Mouse (Mus musculus): Measurements from ENCODE around the gene Trap1. TPM values are rescaled to one million over a fixed set of nuclear protein-coding genes. Genes with fewer than 3 reads are reported as not detected.
A peak's percentile ranks its signal among the peaks of the same experiment; 100 is the strongest.

Trap1 gene
- polyA plus RNA-seq, 1 experiment from 2014 or later, result 131 TPM

- Histone ChIP-seq H3K9me3 (ENCODE audit: control insufficient read depth, low read length) (no peaks in the 10 kb centered on the region), H3K4me1 (ENCODE audit: control insufficient read depth, insufficient read depth, low read length) (no peaks in the 10 kb centered on the region)
- ATAC-seq, result peak; percentile 26; the same call in 1 of the 2 replicates
Measured at GRCm38 (mm10) chr16:4044093-4044492, 33.5 kb downstream of the Trap1 start.

GRCm38 (mm10) chr16:4041646-4042045, 36.0 kb downstream of the Trap1 start:
- Histone ChIP-seq H3K4me3 (ENCODE audit: low read length) (no peak overlapping the region), H3K9me3 (ENCODE audit: control insufficient read depth, low read length) (no peaks in the 10 kb centered on the region), H3K36me3 (ENCODE audit: control insufficient read depth, insufficient read depth, low read length) (peaks cover 16% of the 10 kb centered on the region; the same call in 1 of the 2 replicates), H3K27ac (ENCODE audit: low read length) (no peak overlapping the region), H3K4me2 (ENCODE audit: low read depth, low read length) (no peak overlapping the region), H3K4me1 (ENCODE audit: control insufficient read depth, insufficient read depth, low read length) (no peaks in the 10 kb centered on the region), H3K9ac (ENCODE audit: low read depth, low read length) (no peak overlapping the region), H3K27me3 (replicated peaks; ENCODE audit: control insufficient read depth, insufficient read depth, low read length) (no peaks in the 10 kb centered on the region)
- ATAC-seq, result no peak
- WGBS, result 95% methylated on average over 4 of the region's 4 CpGs

More at GRCm38 (mm10) chr16:4044093-4044492, 33.5 kb downstream of the Trap1 start:
- H3K4me3 ChIP-seq (ENCODE audit: low read length), result no peak overlapping the region
- H3K27me3 ChIP-seq (replicated peaks; ENCODE audit: control insufficient read depth, insufficient read depth, low read length), result no peaks in the 10 kb centered on the region
- H3K27ac ChIP-seq (ENCODE audit: low read length), result no peak overlapping the region
- H3K4me2 ChIP-seq (ENCODE audit: low read depth, low read length), result no peak overlapping the region
- peaks cover 21% of the 10 kb centered on the region; the same call in 1 of the 2 replicates for H3K36me3 ChIP-seq (ENCODE audit: control insufficient read depth, insufficient read depth, low read length)
- H3K9ac ChIP-seq (ENCODE audit: low read depth, low read length), result no peak overlapping the region
- WGBS, result 87% methylated on average over 2 of the region's 2 CpGs

GRCm38 (mm10) chr16:4040206-4040605, 37.4 kb downstream of the Trap1 start:
- Histone ChIP-seq H3K9ac (ENCODE audit: low read depth, low read length) (no peak overlapping the region), H3K27ac (ENCODE audit: low read length) (no peak overlapping the region), H3K4me1 (ENCODE audit: control insufficient read depth, insufficient read depth, low read length) (no peaks in the 10 kb centered on the region), H3K9me3 (ENCODE audit: control insufficient read depth, low read length) (no peaks in the 10 kb centered on the region), H3K27me3 (replicated peaks; ENCODE audit: control insufficient read depth, insufficient read depth, low read length) (no peaks in the 10 kb centered on the region), H3K4me2 (ENCODE audit: low read depth, low read length) (no peak overlapping the region), H3K4me3 (ENCODE audit: low read length) (no peak overlapping the region), H3K36me3 (ENCODE audit: control insufficient read depth, insufficient read depth, low read length) (peaks cover 16% of the 10 kb centered on the region; the same call in 1 of the 2 replicates)
- ATAC-seq, result no peak
- WGBS, result 90% methylated on average over 5 of the region's 5 CpGs

DNA sequence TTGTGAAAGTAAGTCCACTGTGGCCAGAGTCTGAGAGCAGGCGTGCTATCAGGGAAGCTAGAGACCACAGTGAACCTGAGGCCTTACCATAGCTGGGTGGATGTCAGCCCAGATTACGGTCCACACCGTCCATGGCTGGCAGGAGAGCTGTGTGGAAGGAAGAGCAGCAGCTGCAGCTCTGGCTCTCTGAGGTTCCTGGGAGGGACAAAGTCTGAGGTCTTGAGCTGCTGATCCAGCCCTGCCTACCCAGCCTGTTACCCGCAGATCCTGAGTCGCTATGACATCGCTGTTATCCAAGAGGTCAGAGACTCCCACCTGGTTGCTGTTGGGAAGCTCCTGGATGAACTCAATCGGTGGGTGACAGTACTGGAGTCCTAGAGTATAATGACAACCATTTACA, 39.9 kb downstream of the Trap1 start:
- H3K36me3 ChIP-seq (ENCODE audit: control insufficient read depth, insufficient read depth, low read length), result peaks cover 11% of the 10 kb centered on the region; the same call in 1 of the 2 replicates
- WGBS, result 91% methylated on average over 7 of the region's 7 CpGs
- ATAC-seq, result peak; percentile 24; the same call in 1 of the 2 replicates

DNA sequence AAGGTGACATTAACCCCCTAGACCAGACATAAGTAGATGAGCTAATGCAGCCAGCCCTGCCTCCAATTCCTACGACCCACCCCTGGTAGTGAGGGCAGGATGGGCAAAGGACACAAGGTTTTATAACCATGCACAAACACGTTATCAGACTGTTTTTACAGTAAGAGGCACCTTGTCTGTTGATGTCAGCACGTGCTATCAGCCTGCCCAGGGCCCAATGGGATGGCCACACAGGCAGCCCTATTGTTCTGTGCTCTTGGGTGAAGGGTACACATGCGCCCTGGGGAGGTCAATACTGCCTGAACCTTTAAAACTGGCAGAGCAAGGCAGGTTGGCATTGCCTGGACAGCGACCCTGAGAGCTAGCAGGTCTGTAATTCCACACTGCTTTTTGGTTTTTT, 40.8 kb downstream of the Trap1 start, which contains the start of gene Dnase1:
Gene Dnase1, plus strand, starts transcription at position 136 of the 400 bp plus-strand sequence.
- peak; percentile 62 for ATAC-seq
- H3K9ac ChIP-seq (ENCODE audit: low read depth, low read length), result no peak within 1 kb of the TSS
- 80% methylated on average over 5 of the region's 5 CpGs for WGBS
- H3K27me3 ChIP-seq (replicated peaks; ENCODE audit: control insufficient read depth, insufficient read depth, low read length), result no peaks in the 10 kb centered on the region
- H3K36me3 ChIP-seq (ENCODE audit: control insufficient read depth, insufficient read depth, low read length), result peaks cover 11% of the 10 kb centered on the region; the same call in 1 of the 2 replicates
- no peak within 1 kb of the TSS for H3K4me3 ChIP-seq (ENCODE audit: low read length)
- no peak within 1 kb of the TSS for H3K4me2 ChIP-seq (ENCODE audit: low read depth, low read length)
- H3K4me1 ChIP-seq (ENCODE audit: control insufficient read depth, insufficient read depth, low read length), result no peaks in the 10 kb centered on the region
- no peaks in the 10 kb centered on the region for H3K9me3 ChIP-seq (ENCODE audit: control insufficient read depth, low read length)
- no peak within 1 kb of the TSS for H3K27ac ChIP-seq (ENCODE audit: low read length)

More for the DNA sequence above, 39.9 kb downstream of the Trap1 start:
- H3K4me3 ChIP-seq (ENCODE audit: low read length), result no peak overlapping the region
- no peak overlapping the region for H3K4me2 ChIP-seq (ENCODE audit: low read depth, low read length)
- no peaks in the 10 kb centered on the region for H3K27me3 ChIP-seq (replicated peaks; ENCODE audit: control insufficient read depth, insufficient read depth, low read length)
- H3K4me1 ChIP-seq (ENCODE audit: control insufficient read depth, insufficient read depth, low read length), result no peaks in the 10 kb centered on the region
- H3K9me3 ChIP-seq (ENCODE audit: control insufficient read depth, low read length), result no peaks in the 10 kb centered on the region
- no peak overlapping the region for H3K9ac ChIP-seq (ENCODE audit: low read depth, low read length)
- no peak overlapping the region for H3K27ac ChIP-seq (ENCODE audit: low read length)

GRCm38 (mm10) chr16:4035575-4035974, 42.1 kb downstream of the Trap1 start:
- no peak overlapping the region for H3K27ac ChIP-seq (ENCODE audit: low read length)
- no peak overlapping the region for H3K9ac ChIP-seq (ENCODE audit: low read depth, low read length)
- H3K9me3 ChIP-seq (ENCODE audit: control insufficient read depth, low read length), result no peaks in the 10 kb centered on the region
- 81% methylated on average over 2 of the region's 2 CpGs for WGBS
- H3K27me3 ChIP-seq (replicated peaks; ENCODE audit: control insufficient read depth, insufficient read depth, low read length), result no peaks in the 10 kb centered on the region
- no peak for ATAC-seq
- H3K4me2 ChIP-seq (ENCODE audit: low read depth, low read length), result no peak overlapping the region
- no peak overlapping the region for H3K4me3 ChIP-seq (ENCODE audit: low read length)
- H3K4me1 ChIP-seq (ENCODE audit: control insufficient read depth, insufficient read depth, low read length), result no peaks in the 10 kb centered on the region
- peaks cover 9% of the 10 kb centered on the region; the same call in 1 of the 2 replicates for H3K36me3 ChIP-seq (ENCODE audit: control insufficient read depth, insufficient read depth, low read length)

- 86% methylated on average over 3 of the region's 3 CpGs for WGBS
Measured at GRCm38 (mm10) chr16:4034476-4034875, 43.2 kb downstream of the Trap1 start.

GRCm38 (mm10) chr16:4033971-4034370, 43.7 kb downstream of the Trap1 start:
- ATAC-seq, result no peak
- no peak overlapping the region for H3K27ac ChIP-seq (ENCODE audit: low read length)
- H3K9me3 ChIP-seq (ENCODE audit: control insufficient read depth, low read length), result no peaks in the 10 kb centered on the region
- no peak overlapping the region for H3K9ac ChIP-seq (ENCODE audit: low read depth, low read length)
- no peak overlapping the region for H3K4me2 ChIP-seq (ENCODE audit: low read depth, low read length)
- WGBS, result 80% methylated on average over 5 of the region's 5 CpGs
- H3K36me3 ChIP-seq (ENCODE audit: control insufficient read depth, insufficient read depth, low read length), result 0 out of 2 replicates have a peak, but pooled peaks cover 4% of the 10 kb centered on the region
- no peaks in the 10 kb centered on the region for H3K27me3 ChIP-seq (replicated peaks; ENCODE audit: control insufficient read depth, insufficient read depth, low read length)
- H3K4me3 ChIP-seq (ENCODE audit: low read length), result no peak overlapping the region
- no peaks in the 10 kb centered on the region for H3K4me1 ChIP-seq (ENCODE audit: control insufficient read depth, insufficient read depth, low read length)

More at GRCm38 (mm10) chr16:4034476-4034875, 43.2 kb downstream of the Trap1 start:
- Histone ChIP-seq H3K4me3 (ENCODE audit: low read length) (no peak overlapping the region), H3K27ac (ENCODE audit: low read length) (no peak overlapping the region), H3K9ac (ENCODE audit: low read depth, low read length) (no peak overlapping the region), H3K27me3 (replicated peaks; ENCODE audit: control insufficient read depth, insufficient read depth, low read length) (no peaks in the 10 kb centered on the region), H3K4me1 (ENCODE audit: control insufficient read depth, insufficient read depth, low read length) (no peaks in the 10 kb centered on the region), H3K36me3 (ENCODE audit: control insufficient read depth, insufficient read depth, low read length) (peaks cover 9% of the 10 kb centered on the region; the same call in 1 of the 2 replicates), H3K4me2 (ENCODE audit: low read depth, low read length) (no peak overlapping the region), H3K9me3 (ENCODE audit: control insufficient read depth, low read length) (no peaks in the 10 kb centered on the region)
- no peak for ATAC-seq

DNA sequence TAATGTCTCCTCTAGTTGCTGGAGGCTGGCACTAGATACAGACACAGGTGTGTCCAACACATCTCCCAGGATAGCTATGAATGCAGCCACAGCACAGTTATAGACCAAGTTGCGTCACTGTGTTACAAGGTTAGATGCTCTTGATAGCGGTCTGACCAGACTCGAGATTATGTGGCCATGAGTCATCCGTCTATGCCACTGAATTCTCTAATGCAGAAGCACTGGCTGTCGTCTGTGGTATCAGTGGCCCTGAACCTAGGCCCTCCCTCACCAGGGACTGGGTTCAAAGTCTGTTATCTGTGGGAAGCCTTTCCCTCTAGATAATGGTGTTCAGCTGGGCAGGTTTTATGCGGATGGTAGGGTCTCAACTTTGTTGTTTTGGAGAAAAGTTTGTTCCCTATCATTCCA, 45.3 kb downstream of the Trap1 start:
- no peak overlapping the region for H3K9ac ChIP-seq (ENCODE audit: low read depth, low read length)
- 67% methylated on average over 6 of the region's 6 CpGs for WGBS
- H3K4me3 ChIP-seq (ENCODE audit: low read length), result no peak overlapping the region
- no peaks in the 10 kb centered on the region for H3K27me3 ChIP-seq (replicated peaks; ENCODE audit: control insufficient read depth, insufficient read depth, low read length)
- no peaks in the 10 kb centered on the region for H3K4me1 ChIP-seq (ENCODE audit: control insufficient read depth, insufficient read depth, low read length)
- 0 out of 2 replicates have a peak, but pooled peaks cover 4% of the 10 kb centered on the region for H3K36me3 ChIP-seq (ENCODE audit: control insufficient read depth, insufficient read depth, low read length)
- ATAC-seq, result peak; percentile 58
- no peak overlapping the region for H3K27ac ChIP-seq (ENCODE audit: low read length)
- H3K9me3 ChIP-seq (ENCODE audit: control insufficient read depth, low read length), result no peaks in the 10 kb centered on the region
- no peak overlapping the region for H3K4me2 ChIP-seq (ENCODE audit: low read depth, low read length)

Measured in intestine, embryonic 16.5 days (tissue).